Mouse (Mus musculus) large intestine, adult 2 months (tissue): ENCODE results near the gene Rbms2. TPM values are rescaled to one million over a fixed set of nuclear protein-coding genes. Genes with fewer than 3 reads are reported as not detected.
"Not testable (repeated sequence)": the region's sequence is repeated elsewhere in the genome, so short reads cannot be mapped to it uniquely, and the experiment has no call there.

Experiments used
- DNase-seq: peaks from one replicate; pipeline ENCODE4 v3.0.0-alpha.2; 2012; ENCODE audit warnings: low read depth, low spot score
- WGBS: fragments of 180-500 bp; shearing (Covaris S2); methylation state at CpG from one replicate; pipeline ENCODE4 v1.1.7; 2018; 5-methylcytosine and 5-hydroxymethylcytosine counted together
- polyA plus RNA-seq: library from polyadenylated mRNA; depleted of rRNA; stranded (reverse); fragments of >200 nt; gene quantifications from 2 replicates; pipeline ENCODE4 v1.2.3, GENCODE M21; 2012

Rbms2 gene
- polyA plus RNA-seq, 1 experiment, result 33.1 TPM

GRCm38 (mm10) chr10:128194024-128194550 is 14.0 kb upstream of the Rbms2 start, which contains the start of gene Gls2:
Gls2 (plus strand) TSS chr10:128194457.
- WGBS, result under 1% methylated on average over 46 of the region's 46 CpGs

GRCm38 (mm10) chr10:128193113-128193512 is 13.0 kb upstream of the Rbms2 start:
- DNase-seq, result no peak
- 95% methylated on average over 6 of the region's 6 CpGs for WGBS

More at GRCm38 (mm10) chr10:128194024-128194550, 14.0 kb upstream of the Rbms2 start, which contains the start of gene Gls2:
- DNase-seq, result peak; percentile 78

- WGBS, result 86% methylated on average over 3 of the region's 3 CpGs
- DNase-seq, result not testable (repeated sequence)
These were observed 12.1 kb upstream of the Rbms2 start for GRCm38 (mm10) chr10:128192030-128192766.

- WGBS, result 22% methylated on average over 2 of the region's 2 CpGs
- no peak for DNase-seq
These were observed 11.4 kb upstream of the Rbms2 start for GRCm38 (mm10) chr10:128191472-128191871.

GRCm38 (mm10) chr10:128188242-128188877 is 8.3 kb upstream of the Rbms2 start:
- no peak for DNase-seq
- WGBS, result 50% methylated on average over 2 of the region's 2 CpGs

GRCm38 (mm10) chr10:128187181-128187605 is 7.1 kb upstream of the Rbms2 start:
- no peak for DNase-seq
- WGBS, result 71% methylated on average over 5 of the region's 5 CpGs

- peak; percentile 81 for DNase-seq
- WGBS, result 36% methylated on average over 2 of the region's 2 CpGs
These were observed 5.9 kb upstream of the Rbms2 start for GRCm38 (mm10) chr10:128185959-128186358.

GRCm38 (mm10) chr10:128185277-128185940 is 5.3 kb upstream of the Rbms2 start:
- no peak for DNase-seq
- WGBS, result 54% methylated on average over 6 of the region's 6 CpGs

- WGBS, result 70% methylated on average over 2 of the region's 2 CpGs
These were observed 4.2 kb upstream of the Rbms2 start for GRCm38 (mm10) chr10:128184296-128184695.

GRCm38 (mm10) chr10:128177316-128177715 is 2.8 kb downstream of the Rbms2 start:
- WGBS, result 85% methylated on average over 4 of the region's 4 CpGs
- DNase-seq, result no peak

More at GRCm38 (mm10) chr10:128184296-128184695, 4.2 kb upstream of the Rbms2 start:
- no peak for DNase-seq

GRCm38 (mm10) chr10:128175996-128176755 is 3.9 kb downstream of the Rbms2 start:
- peak; percentile 81 for DNase-seq
- WGBS, result 2% methylated on average over 17 of the region's 17 CpGs

GRCm38 (mm10) chr10:128175302-128175701 is 4.8 kb downstream of the Rbms2 start:
- DNase-seq, result no peak
- WGBS, result 3% methylated on average over 3 of the region's 3 CpGs

- not testable (repeated sequence) for DNase-seq
- WGBS, result 94% methylated on average over 10 of the region's 10 CpGs
These were observed 8.7 kb downstream of the Rbms2 start for GRCm38 (mm10) chr10:128171348-128171747.

- DNase-seq, result no peak
- 30% methylated on average over 6 of the region's 6 CpGs for WGBS
These were observed 13.0 kb downstream of the Rbms2 start for GRCm38 (mm10) chr10:128167091-128167490.

GRCm38 (mm10) chr10:128165726-128166125 is 14.4 kb downstream of the Rbms2 start:
- DNase-seq, result not testable (repeated sequence)
- WGBS, result 63% methylated on average over 3 of the region's 3 CpGs

- 46% methylated on average over 3 of the region's 3 CpGs for WGBS
- no peak for DNase-seq
These were observed 26.1 kb downstream of the Rbms2 start for GRCm38 (mm10) chr10:128153978-128154377.

GRCm38 (mm10) chr10:128150941-128151340 is 29.2 kb downstream of the Rbms2 start:
- 57% methylated on average over 14 of the region's 14 CpGs for WGBS

GRCm38 (mm10) chr10:128149592-128149991 is 30.5 kb downstream of the Rbms2 start:
- WGBS, result 2% methylated on average over 5 of the region's 5 CpGs
- peak; percentile 57 for DNase-seq

More at GRCm38 (mm10) chr10:128150941-128151340, 29.2 kb downstream of the Rbms2 start:
- no peak for DNase-seq

GRCm38 (mm10) chr10:128148789-128149365 is 31.2 kb downstream of the Rbms2 start:
- DNase-seq, result no peak
- 77% methylated on average over 5 of the region's 5 CpGs for WGBS
